Mouse (Mus musculus) heart, adult 8-10 months (tissue): ENCODE measurements around the gene Gm8947. TPM values are rescaled to one million over a fixed set of nuclear protein-coding genes. Genes with fewer than 3 reads are reported as not detected.

Source experiments
- DNase-seq: peaks from one replicate; pipeline ENCODE4 v3.0.0; 2022; ENCODE audit warnings: low spot score
- total RNA-seq, 4 experiments: library from RNA; stranded (reverse); gene quantifications; 2 replicates each; pipeline ENCODE4 v1.2.4; 2022

Gene Gm8947
- total RNA-seq, 4 experiments from 2014 or later: not detected

DNA sequence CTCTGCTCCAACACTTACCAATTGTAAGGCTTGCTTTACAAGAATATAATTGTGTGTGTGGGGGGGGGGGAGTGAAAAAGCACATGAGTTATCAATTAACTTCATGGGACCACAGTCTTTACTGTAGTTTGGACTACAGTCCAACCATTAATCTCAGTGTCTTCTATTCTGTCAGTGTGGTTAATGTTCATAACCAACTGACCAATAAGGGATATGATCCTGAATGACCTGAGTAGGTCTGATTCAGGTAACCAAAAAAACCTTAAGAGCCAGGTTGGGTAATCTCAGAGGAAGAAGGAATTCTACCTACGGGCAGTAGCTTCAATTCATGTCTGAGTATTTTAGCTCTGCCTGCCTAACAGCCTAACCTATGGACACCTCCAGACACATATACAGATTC lies 32.4 kb downstream of the Gm8947 start:
- no peak for DNase-seq

DNA sequence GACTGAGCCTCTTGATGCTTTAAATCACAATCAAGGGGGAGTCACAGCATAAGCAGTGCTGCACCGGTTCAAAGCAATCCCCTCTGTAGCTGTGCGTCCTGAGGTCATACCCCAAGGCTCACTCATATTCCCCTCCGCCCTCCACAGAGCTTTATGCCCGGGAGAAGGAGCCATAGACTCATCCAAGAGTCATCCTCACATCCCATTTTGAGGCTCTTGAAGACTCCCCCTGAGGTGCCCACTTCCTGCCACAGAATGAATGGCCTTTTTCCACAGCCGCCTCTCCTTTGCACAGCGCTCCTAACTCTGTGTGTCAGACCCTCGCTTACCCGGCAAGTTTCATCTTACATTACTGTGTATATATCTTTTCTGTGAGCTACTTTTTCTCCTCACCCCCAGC lies 35.3 kb downstream of the Gm8947 start:
- no peak for DNase-seq

DNA sequence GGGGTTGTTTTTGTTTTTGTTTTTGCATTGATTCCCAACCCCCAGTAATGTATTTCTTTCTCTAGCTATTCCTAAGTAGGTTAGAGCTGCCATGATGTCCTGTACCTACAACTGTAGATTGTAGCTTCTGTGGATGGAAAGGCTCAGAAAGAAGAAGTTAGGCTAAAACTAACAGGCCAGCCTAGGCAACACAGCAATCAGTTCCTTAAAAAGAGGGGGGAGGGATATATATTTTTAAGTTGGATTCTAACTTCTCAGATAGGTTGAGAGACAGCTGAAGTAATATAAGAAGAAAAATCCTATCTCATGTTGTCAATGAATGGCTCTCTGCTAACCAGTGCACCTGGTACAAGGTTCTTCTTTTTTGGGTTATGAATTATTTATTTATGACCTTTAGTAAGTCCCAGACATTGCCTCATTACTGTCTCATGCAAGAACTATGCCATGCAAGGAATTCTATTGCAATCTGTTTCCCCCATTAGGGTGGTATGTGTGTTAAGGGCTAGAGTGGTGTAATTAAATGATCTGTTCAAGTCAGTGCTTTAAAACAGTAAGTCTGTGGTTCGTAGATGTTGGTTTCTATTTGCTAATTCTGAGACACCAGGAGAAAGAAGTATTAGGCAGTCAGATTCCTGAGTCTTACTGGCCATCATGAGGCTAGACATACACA lies 36.3 kb downstream of the Gm8947 start:
- no peak for DNase-seq

DNA sequence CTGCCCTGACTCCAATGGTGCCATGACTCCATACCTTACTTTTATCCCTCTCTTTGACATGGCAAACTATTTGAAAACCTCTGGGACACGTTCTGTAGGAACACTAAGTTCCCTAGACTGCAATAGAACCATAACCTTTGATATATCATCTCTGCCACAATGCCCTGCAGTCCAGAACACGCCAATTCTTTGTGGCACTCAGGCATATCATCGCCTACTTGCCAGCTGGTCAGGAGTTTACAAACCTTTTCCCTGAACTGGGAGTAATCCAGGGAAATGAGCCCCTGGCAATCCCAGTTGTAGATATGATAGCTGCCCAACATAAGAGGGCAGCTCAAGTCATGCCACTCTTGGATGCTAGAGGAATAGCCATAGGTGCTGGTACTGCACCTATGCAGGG lies 40.2 kb downstream of the Gm8947 start:
- no peak for DNase-seq

DNA sequence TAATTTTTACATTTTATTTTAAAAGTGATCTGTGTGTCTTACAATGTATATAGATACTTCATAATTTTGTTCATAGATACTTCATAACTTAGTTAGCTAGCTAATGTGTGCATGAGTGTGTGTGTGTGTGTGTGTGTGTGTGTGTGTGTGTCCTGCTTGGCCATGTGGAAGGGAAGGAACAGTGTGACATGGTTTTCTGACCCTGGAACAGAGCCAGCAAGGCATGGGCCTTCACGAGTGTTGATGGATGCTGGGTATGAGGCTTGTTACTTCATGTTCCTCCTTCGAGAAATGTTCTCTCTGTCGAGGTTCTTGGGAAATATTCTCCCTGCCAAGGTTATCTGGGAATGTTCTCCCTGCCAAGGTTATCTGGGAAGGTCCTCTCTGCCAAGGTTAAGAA lies 41.6 kb downstream of the Gm8947 start:
- no peak for DNase-seq

DNA sequence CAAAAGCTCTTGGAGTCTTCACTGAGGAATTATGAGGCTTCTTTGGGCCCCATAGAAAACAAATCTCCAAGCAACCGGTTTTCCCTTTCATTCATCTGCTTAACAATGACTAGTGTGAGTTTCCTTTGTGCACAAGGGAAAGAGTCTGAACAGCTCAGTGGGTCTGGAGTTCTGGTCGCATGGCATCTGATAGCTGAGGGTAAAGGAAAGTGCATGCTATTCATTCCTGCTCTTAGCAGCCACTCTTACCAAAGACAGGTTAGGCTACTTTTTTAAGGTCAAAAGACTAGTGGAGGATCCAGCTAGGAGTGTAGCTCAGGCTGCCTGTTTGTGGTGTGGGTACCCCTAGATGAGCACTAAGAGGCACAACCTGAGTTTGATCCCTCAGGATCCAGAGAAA lies 43.4 kb downstream of the Gm8947 start:
- DNase-seq: no peak

DNA sequence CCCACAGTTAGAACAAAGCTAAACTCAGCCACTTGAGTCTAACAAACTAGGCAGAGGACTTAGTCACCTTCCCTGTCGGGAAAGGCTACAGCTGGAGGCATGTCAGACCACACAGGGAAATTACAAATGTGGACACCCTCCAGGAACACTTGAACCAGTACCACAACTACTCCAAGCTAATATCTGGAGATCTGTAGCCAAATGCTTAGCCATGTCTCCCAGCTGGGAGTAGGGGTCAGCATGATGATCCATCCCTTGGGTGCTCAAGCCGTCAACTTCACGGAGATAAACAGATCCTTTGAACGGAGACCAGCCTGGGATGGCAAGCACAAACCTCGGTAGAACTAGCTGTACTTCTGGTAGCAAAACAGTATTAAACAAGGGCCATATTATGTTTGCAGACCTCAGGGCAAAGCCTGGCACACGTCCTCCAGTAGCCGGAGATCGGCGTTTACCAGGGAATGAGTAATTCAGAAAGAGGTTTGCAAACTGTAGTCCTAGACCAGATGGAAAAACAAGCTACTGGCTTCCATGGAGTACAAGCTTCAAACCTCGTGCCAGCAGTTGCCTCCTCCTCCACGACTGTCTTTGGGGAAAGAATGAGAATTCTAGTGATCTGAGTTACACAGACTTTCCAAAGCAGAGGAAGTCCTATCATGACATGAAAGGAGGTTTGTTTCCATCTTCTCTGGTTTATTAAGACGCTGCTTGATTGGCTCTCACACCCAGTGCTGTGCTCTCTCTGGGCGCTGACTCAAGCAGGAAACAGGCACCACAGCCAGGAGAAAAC lies 44.2 kb downstream of the Gm8947 start:
- DNase-seq: peak; percentile 62

DNA sequence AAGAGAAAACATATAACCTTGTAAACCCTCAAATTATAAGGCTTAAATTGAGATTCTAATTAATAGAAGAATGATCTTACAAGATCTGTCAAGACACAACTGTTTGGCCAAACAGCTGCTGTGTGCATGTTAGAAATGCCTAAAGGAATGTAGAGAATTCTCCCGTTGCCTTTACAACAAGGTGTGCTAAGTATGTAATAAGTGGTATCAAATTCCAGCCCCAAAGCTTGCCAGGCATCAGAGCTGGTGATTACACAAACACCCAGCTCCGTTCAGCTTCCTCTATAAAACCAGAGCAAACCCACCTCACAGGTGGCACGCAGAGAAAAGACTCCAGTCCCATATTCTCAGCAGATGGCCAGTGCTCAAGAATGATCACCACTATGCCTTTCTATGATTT lies 45.6 kb downstream of the Gm8947 start:
- DNase-seq: no peak

DNA sequence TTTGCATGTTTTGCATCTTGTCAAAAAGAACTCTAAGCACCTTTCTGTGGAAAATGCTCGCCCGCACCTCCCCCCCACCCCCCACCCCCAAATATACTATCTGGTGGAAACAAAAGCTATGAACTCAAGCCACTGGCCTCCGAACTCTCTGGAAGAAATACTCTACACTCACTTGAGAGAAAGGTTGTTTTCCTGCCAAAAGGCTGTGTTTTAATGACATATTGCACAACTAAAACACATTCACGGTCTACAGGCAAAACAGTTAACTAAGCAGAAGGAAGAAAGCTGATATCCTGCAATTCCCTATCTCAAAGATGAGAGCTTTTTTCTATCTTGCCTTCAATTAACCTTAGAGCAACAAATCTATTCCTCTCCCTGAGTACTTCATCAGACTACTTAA lies 51.2 kb downstream of the Gm8947 start:
- DNase-seq: no peak

Other genes starting within 250 kb of the Gm8947 start
- 10 to 100 TPM; 10.9 to 15.1 (median 12.2) TPM for gene Hmcn1, start 198.9 kb upstream of the Gm8947 start, total RNA-seq
- gene Gm47985, start 9.8 kb upstream of the Gm8947 start, total RNA-seq: 1 to 10 TPM in 1 of 4 experiments, under 1 TPM in 2, not detected in 1; 0.60 to 1.2 (median 0.63) TPM
- gene Gm47995, start 6.1 kb downstream of the Gm8947 start, total RNA-seq: not detected
- not detected for gene 3110040M04Rik, start 11.7 kb downstream of the Gm8947 start, total RNA-seq
- not detected for gene Gm47996, start 17.8 kb downstream of the Gm8947 start, total RNA-seq
- gene Ivns1abp, start 152.1 kb downstream of the Gm8947 start, total RNA-seq: 100 to 1,000 TPM; 828 to 896 (median 874) TPM
- 10 to 100 TPM in 3 of 4 experiments, 1 to 10 TPM in 1; 9.8 to 12.1 (median 10.7) TPM for gene Swt1, start 236.1 kb downstream of the Gm8947 start, total RNA-seq
- gene Trmt1l, start 236.2 kb downstream of the Gm8947 start, total RNA-seq: 10 to 100 TPM; 18.7 to 26.2 (median 22.6) TPM